Mouse (Mus musculus) lung, postnatal 0 days (tissue): ENCODE results near the gene Kalrn.
A peak's percentile ranks its signal among the peaks of the same experiment; 100 is the strongest.

Experiments
- CTCF ChIP-seq: IDR thresholded peaks from 2 replicates; pipeline ENCODE4 v1.5.1; 2016; ENCODE audit warnings: antibody characterized with exemption, mild to moderate bottlenecking
- EP300 ChIP-seq: IDR thresholded peaks from 2 replicates; pipeline ENCODE4 v1.6.1; 2016; ENCODE audit warnings: antibody characterized with exemption, mild to moderate bottlenecking, control low read depth

DNA sequence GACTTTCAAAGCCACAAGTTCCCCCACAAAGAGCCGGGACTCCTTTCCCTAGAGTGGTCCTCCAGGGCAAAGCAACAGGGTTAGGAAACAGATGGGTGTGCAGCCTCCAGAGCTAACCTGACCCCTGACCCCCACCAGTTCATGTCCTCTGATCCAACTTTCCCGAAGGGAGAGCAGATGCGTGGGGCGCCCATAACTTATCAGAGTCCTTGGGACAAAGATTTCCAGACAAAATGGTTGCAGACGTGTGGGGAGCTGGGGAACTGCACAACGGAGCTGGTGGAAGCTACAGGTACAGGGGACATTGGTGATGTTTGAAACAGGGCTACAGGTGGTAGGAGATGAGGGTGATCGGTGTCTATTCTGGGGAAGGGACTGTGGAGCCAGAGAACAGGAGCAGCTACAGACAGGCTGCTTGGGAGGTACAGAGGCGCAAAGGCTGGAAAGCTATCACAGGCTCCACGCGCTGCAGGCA, 1.4 kb downstream of the Kalrn start:
- TF ChIP-seq CTCF (peak; percentile 50), EP300 (no peak)
